Mouse (Mus musculus) CH12.LX (cell line): ENCODE results near the gene Tbl2. TPM values are rescaled to one million over a fixed set of nuclear protein-coding genes. Genes with fewer than 3 reads are reported as not detected.
A peak's percentile ranks its signal among the peaks of the same experiment; 100 is the strongest.

ENCODE experiments used
- DNase-seq: peaks from one replicate; pipeline ENCODE4 v3.0.0-alpha.2; 2013; ENCODE audit errors: extremely low read depth
- H3K27ac ChIP-seq: 2 replicates; pipeline ENCODE4 v1.5.1; 2012; ENCODE audit warnings: low read depth, mild to moderate bottlenecking, control low read depth, moderate library complexity; ENCODE audit not compliant: insufficient read depth
- H3K27me3 ChIP-seq: replicated peaks from 2 replicates; pipeline ENCODE3; 2012; ENCODE audit warnings: inconsistent platforms
- H3K36me3 ChIP-seq, 2 experiments: replicated peaks in 1 of 2; 2 replicates each; pipeline versions ENCODE3 to v1.6.1; 2012; ENCODE audit warnings: inconsistent platforms in 1 of 2, low read length in 1 of 2, mild to moderate bottlenecking in 1 of 2, mixed read lengths in 1 of 2, moderate library complexity in 1 of 2; ENCODE audit not compliant: control insufficient read depth in 1 of 2, insufficient read depth in 1 of 2
- H3K4me1 ChIP-seq, 2 experiments: 2 replicates each; pipeline ENCODE4 v1.6.1; 2012; ENCODE audit warnings: inconsistent platforms in 1 of 2, moderate library complexity in 1 of 2; ENCODE audit not compliant: insufficient read depth in 2 of 2, control insufficient read depth in 1 of 2
- H3K4me2 ChIP-seq: 2 replicates; pipeline ENCODE4 v1.6.1; 2012; ENCODE audit warnings: low read depth, mild to moderate bottlenecking, control low read depth; ENCODE audit not compliant: poor library complexity, insufficient read depth, severe bottlenecking
- H3K4me3 ChIP-seq, 3 experiments: fragments of 150-350 bp in 1 of 3; sonication (generic) in 1 of 3; replicated peaks in 1 of 3; 2 replicates each; pipeline versions ENCODE3 to v1.5.1; 2011 to 2012; ENCODE audit warnings: low read depth in 2 of 3, low read length in 2 of 3, mild to moderate bottlenecking in 2 of 3, moderate library complexity in 2 of 3, control low read depth in 1 of 3, improper control_type of control experiment in 1 of 3, inconsistent platforms in 1 of 3, mixed read lengths in 1 of 3; ENCODE audit not compliant: poor library complexity in 1 of 3
- H3K79me2 ChIP-seq: replicated peaks from 2 replicates; pipeline ENCODE4 v1.6.1; 2012; ENCODE audit warnings: mild to moderate bottlenecking, moderate library complexity; ENCODE audit not compliant: control insufficient read depth, poor library complexity, insufficient read depth, severe bottlenecking; ENCODE audit errors: extremely low read depth
- H3K9ac ChIP-seq: 2 replicates; pipeline ENCODE4 v1.6.1; 2012; ENCODE audit warnings: low read depth, mild to moderate bottlenecking, control low read depth, moderate library complexity; ENCODE audit not compliant: insufficient read depth
- H3K9me3 ChIP-seq: replicated peaks from 2 replicates; pipeline ENCODE3; 2012; ENCODE audit warnings: low read length, inconsistent platforms, mixed read lengths
- BHLHE40 ChIP-seq: IDR thresholded peaks from 2 replicates; pipeline ENCODE4 v1.6.1; 2011; ENCODE audit warnings: mild to moderate bottlenecking, low read depth, low read length, improper control_type of control experiment
- CTCF ChIP-seq, 2 experiments: IDR thresholded peaks in 1 of 2; conservative IDR thresholded peaks in 1 of 2; 2 replicates each; pipeline ENCODE4 v1.5.1; 2011 to 2012; ENCODE audit warnings: low read depth in 2 of 2, low read length in 2 of 2, improper control_type of control experiment in 1 of 2, inconsistent platforms in 1 of 2, mild to moderate bottlenecking in 1 of 2, moderate library complexity in 1 of 2
- ELF1 ChIP-seq: IDR thresholded peaks from 2 replicates; pipeline ENCODE4 v1.6.1; 2014; ENCODE audit warnings: low read depth, mild to moderate bottlenecking, inconsistent platforms, low read length, improper control_type of control experiment
- MAFK ChIP-seq: IDR thresholded peaks from 2 replicates; pipeline ENCODE4 v1.6.1; 2011; ENCODE audit warnings: low read length, improper control_type of control experiment; ENCODE audit not compliant: insufficient replicate concordance
- RAD21 ChIP-seq: IDR thresholded peaks from 2 replicates; pipeline ENCODE4 v1.6.1; 2011; ENCODE audit warnings: low read depth, mild to moderate bottlenecking, low read length, improper control_type of control experiment, moderate library complexity
- RCOR1 ChIP-seq: conservative IDR thresholded peaks from 2 replicates; pipeline ENCODE4 v1.6.1; 2012; ENCODE audit warnings: low read depth, mild to moderate bottlenecking, inconsistent platforms, low read length, improper control_type of control experiment
- SMC3 ChIP-seq: IDR thresholded peaks from 2 replicates; pipeline ENCODE4 v1.6.1; 2011; ENCODE audit warnings: low read depth, low read length, improper control_type of control experiment
- USF2 ChIP-seq: conservative IDR thresholded peaks from 2 replicates; pipeline ENCODE4 v1.6.1; 2011; ENCODE audit warnings: low read depth, low read length, improper control_type of control experiment
- dilution Hi-C: fragments of 300-500 bp; cut with MboI; formaldehyde crosslinking; loops from 2 replicates; pipeline ENCODE4 v1.14.3; 2020; ENCODE audit warnings: low sequenced_read_pairs; ENCODE audit not compliant: extremely low pct_unique_long_range_greater_than_20kb, extremely low pct_ligation_motif_present
- in situ Hi-C: fragments of 300-500 bp; cut with MboI; formaldehyde crosslinking; loops from 3 replicates; pipeline ENCODE4 v1.14.3; 2019; ENCODE audit warnings: low sequenced_read_pairs, low pct_ligation_motif_present, low pct_unique_long_range_greater_than_20kb, mixed read lengths
- polyA plus RNA-seq: library from polyadenylated mRNA; unstranded; fragments of >175 nt; gene quantifications from 2 replicates; pipeline ENCODE4 v1.2.1, GENCODE M21; 2012; ENCODE audit warnings: low read depth; ENCODE audit not compliant: insufficient read length
- total RNA-seq, 2 experiments: library from RNA; depleted of rRNA; stranded (reverse); fragments of 300-350 nt in 1 of 2; fragments of >200 nt in 1 of 2; gene quantifications; 2 replicates each; pipeline ENCODE4 v1.2.3; 2012 to 2014

Tbl2 gene
- total and polyA plus RNA-seq, 3 experiments: 20.0 to 31.9 (median 24.8) TPM

GRCm38 (mm10) chr5:135100981-135101380 is 48.5 kb upstream of the Tbl2 start:
- Histone ChIP-seq H3K4me2 (no peak overlapping the region), H3K4me1 (no peaks in the 10 kb centered on the region), H3K36me3 (no peaks in the 10 kb centered on the region), H3K79me2 (no peaks in the 10 kb centered on the region), H3K27me3 (peaks cover 63% of the 10 kb centered on the region), H3K9me3 (peaks cover 15% of the 10 kb centered on the region), H3K9ac (no peak overlapping the region), H3K4me3 (no peak overlapping the region), H3K27ac (no peak overlapping the region)
- in situ Hi-C loops (loop anchor here (5.0 to 25.0 kb wide), 2 partner anchors 84 to 189 kb away; partner anchors contain the start of genes Cldn13 and Tmem270), dilution Hi-C loops (no loop called here)
- no peak for TF ChIP-seq CTCF (conservative IDR thresholded peaks at IDR 0.05 in 1 of 2, IDR thresholded peaks at IDR 0.05 in 1 of 2; ENCODE audit: low read depth in 2 of 2, low read length in 2 of 2)
- no peak for TF ChIP-seq MAFK
- TF ChIP-seq USF2: no peak
- DNase-seq: no peak

- Histone ChIP-seq H3K4me3 (no peak overlapping the region), H3K4me2 (no peak overlapping the region), H3K27ac (no peak overlapping the region), H3K9me3 (peaks cover 18% of the 10 kb centered on the region), H3K4me1 (no peaks in the 10 kb centered on the region), H3K27me3 (peaks cover 76% of the 10 kb centered on the region), H3K79me2 (no peaks in the 10 kb centered on the region), H3K36me3 (no peaks in the 10 kb centered on the region), H3K9ac (no peak overlapping the region)
- TF ChIP-seq CTCF (conservative IDR thresholded peaks at IDR 0.05 in 1 of 2, IDR thresholded peaks at IDR 0.05 in 1 of 2; ENCODE audit: low read depth in 2 of 2, low read length in 2 of 2) (peak; percentile 56 to 77), RCOR1 (no peak), RAD21 (peak; percentile 50), SMC3 (peak; percentile 85)
- in situ Hi-C loops: loop anchor here (5.0 to 25.0 kb wide), 2 partner anchors 87 to 192 kb away; partner anchors contain the start of genes Cldn13 and Tmem270
- dilution Hi-C loops: no loop called here
- peak; percentile 37 for DNase-seq
Measured at GRCm38 (mm10) chr5:135103999-135104660, 45.3 kb upstream of the Tbl2 start.

GRCm38 (mm10) chr5:135106758-135107256 is 42.6 kb upstream of the Tbl2 start:
- Histone ChIP-seq H3K4me3 (no peak overlapping the region), H3K4me1 (no peaks in the 10 kb centered on the region), H3K9me3 (peaks cover 19% of the 10 kb centered on the region), H3K9ac (no peak overlapping the region), H3K36me3 (no peaks in the 10 kb centered on the region), H3K27ac (no peak overlapping the region), H3K79me2 (no peaks in the 10 kb centered on the region), H3K27me3 (peaks cover 85% of the 10 kb centered on the region), H3K4me2 (no peak overlapping the region; the same call in 1 of the 2 replicates)
- TF ChIP-seq BHLHE40: no peak
- TF ChIP-seq ELF1: no peak
- DNase-seq: no peak
- in situ Hi-C loops: loop anchor here (25.0 kb wide), 1 partner anchor 195 kb away; the partner anchor contains the start of genes Cldn13 and Tmem270
- dilution Hi-C loops: no loop called here
